Mouse (Mus musculus) kidney, adult 2 months (tissue): ENCODE results near the gene Eif2b1.

Experiments used
- CTCF ChIP-seq: fragments of 200-500 bp; conservative IDR thresholded peaks from 2 replicates; pipeline ENCODE4 v1.5.1; 2011; ENCODE audit warnings: low read depth, mild to moderate bottlenecking, control low read depth, low read length, moderate library complexity, mixed read lengths; ENCODE audit not compliant: insufficient read depth, insufficient read length
- POLR2A ChIP-seq: fragments of 200-500 bp; IDR thresholded peaks from one replicate; pipeline ENCODE4 v1.6.1; 2011; ENCODE audit warnings: low read depth, low read length, control low read depth

DNA sequence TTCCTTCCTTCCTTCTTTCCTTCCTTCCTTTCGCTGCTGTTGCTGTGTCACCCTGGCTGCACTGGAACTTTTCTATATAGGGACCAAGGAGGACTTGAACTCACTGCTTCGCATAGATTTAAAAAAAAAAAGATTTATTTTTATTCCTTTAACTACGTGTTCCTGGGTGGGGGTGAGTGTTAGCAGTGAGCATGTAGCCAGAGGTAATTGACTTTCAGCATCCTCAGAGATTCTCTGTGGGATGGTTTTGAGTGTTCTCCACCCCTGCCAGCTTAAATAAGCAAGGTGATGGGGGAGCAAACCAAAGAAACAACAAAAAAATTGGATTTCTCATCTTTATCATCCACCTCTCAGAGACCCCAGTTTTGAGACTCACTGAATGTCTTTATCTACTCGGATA is 39.0 kb downstream of the Eif2b1 start:
- no peak for TF ChIP-seq POLR2A
- no peak for TF ChIP-seq CTCF
